Mouse (Mus musculus) neural tube, embryonic 14.5 days (tissue): ENCODE data around the gene Mosmo. TPM values are rescaled to one million over a fixed set of nuclear protein-coding genes. Genes with fewer than 3 reads are reported as not detected.

Experiments used
- ATAC-seq: fragments of 200-750 bp; cut with Nextera tagmentation; 2 replicates; pipeline ENCODE4 v1.8.0; 2017; ENCODE audit warnings: low read depth, mild to moderate bottlenecking, moderate TSS enrichment, moderate library complexity
- H3K27ac ChIP-seq: fragments of 300-500 bp; sonication (generic); 2 replicates; pipeline ENCODE4 v1.5.1; 2014; ENCODE audit warnings: low read depth, mild to moderate bottlenecking, control low read depth, low read length, moderate library complexity, mixed read lengths
- H3K27me3 ChIP-seq: fragments of 300-500 bp; sonication (generic); 2 replicates; pipeline ENCODE4 v1.6.1; 2014; ENCODE audit warnings: low read length; ENCODE audit not compliant: control insufficient read depth, insufficient read depth
- H3K36me3 ChIP-seq: fragments of 300-500 bp; sonication (generic); 2 replicates; pipeline ENCODE4 v1.6.1; 2014; ENCODE audit warnings: low read length, mixed read lengths; ENCODE audit not compliant: control insufficient read depth, insufficient read depth
- H3K4me1 ChIP-seq: fragments of 300-500 bp; sonication (generic); 2 replicates; pipeline ENCODE4 v1.6.1; 2014; ENCODE audit warnings: low read length; ENCODE audit not compliant: control insufficient read depth, insufficient read depth
- H3K4me2 ChIP-seq: fragments of 300-500 bp; sonication (generic); 2 replicates; pipeline ENCODE4 v1.6.1; 2014; ENCODE audit warnings: mild to moderate bottlenecking, low read depth, low read length, control low read depth
- H3K4me3 ChIP-seq: fragments of 300-500 bp; sonication (generic); 2 replicates; pipeline ENCODE4 v1.5.1; 2014; ENCODE audit warnings: low read depth, low read length, control low read depth, mixed read lengths
- H3K9ac ChIP-seq: fragments of 300-500 bp; sonication (generic); replicated peaks from 2 replicates; pipeline ENCODE4 v1.6.1; 2014; ENCODE audit warnings: low read depth, mild to moderate bottlenecking, control low read depth, low read length, mixed read lengths
- H3K9me3 ChIP-seq: fragments of 300-500 bp; sonication (generic); 2 replicates; pipeline ENCODE4 v1.6.1; 2016; ENCODE audit warnings: low read length; ENCODE audit not compliant: control insufficient read depth
- WGBS: fragments of 180-500 bp; shearing (Covaris S2); extraction: QIAGEN DNeasy Blood & Tissue Kit; methylation state at CpG from one replicate; pipeline ENCODE4 v1.1.7; 2014; 5-methylcytosine and 5-hydroxymethylcytosine counted together
- polyA plus RNA-seq: library from polyadenylated mRNA; unstranded; fragments of >200 nt; fragmentation: Nextera tagmentation; extraction: Ambion mirVana; gene quantifications from 2 replicates; pipeline ENCODE4 v1.2.1, GENCODE M21; 2014

Gene Mosmo
- polyA plus RNA-seq, 1 experiment from 2014 or later: 14.1 TPM

DNA sequence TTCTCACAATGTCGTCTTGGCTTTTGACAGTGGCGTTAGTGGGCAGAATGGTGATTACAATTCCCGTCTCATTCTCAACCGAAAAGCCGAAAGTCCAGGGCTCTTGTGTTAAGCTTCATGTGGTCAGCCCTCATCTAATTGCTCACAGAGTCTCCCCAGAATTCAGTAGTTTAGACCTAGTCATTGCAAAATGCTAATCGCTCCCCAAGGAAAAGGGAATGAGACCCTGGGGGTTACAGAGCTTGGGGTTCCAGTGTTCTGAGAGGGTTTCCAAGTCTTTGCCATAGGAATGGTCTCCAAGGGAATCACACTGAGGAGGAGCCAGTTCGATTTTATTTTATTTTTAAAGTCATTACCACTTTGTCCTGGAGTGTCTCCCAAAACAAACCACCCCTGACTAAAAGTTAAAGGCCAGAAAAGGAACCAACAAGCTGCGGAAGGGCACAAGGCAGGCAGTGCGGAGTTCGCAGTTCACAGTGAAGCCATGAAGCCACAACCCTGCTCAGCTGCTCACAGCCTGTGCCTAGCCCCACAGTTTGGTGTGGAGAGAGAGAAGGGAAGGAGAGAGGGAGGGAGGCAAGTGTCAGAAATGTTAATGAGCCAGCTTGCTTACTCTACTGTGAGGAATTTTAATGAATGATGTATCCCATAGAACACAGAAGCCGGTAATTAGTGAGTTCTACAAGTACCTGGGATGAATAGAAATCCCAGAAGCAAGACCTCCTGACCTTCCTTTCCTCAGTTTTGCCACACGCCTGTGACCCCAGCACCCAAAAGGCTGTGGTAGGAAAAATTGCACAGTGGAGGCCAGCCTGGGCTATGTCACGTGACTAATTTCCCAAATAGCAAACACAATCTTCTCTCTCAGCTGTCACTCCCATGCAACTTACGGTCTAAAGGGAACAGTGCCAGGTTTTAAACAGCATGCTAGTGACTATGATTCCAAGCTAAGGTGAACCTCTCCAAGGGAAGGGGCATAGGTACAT, 66.2 kb downstream of the Mosmo start:
- Histone ChIP-seq H3K9ac (no peak overlapping the region), H3K27me3 (no peaks in the 10 kb centered on the region), H3K36me3 (no peaks in the 10 kb centered on the region), H3K4me3 (no peak overlapping the region), H3K4me2 (no peak overlapping the region), H3K27ac (no peak overlapping the region), H3K4me1 (no peaks in the 10 kb centered on the region), H3K9me3 (no peaks in the 10 kb centered on the region)
- no peak for ATAC-seq
- WGBS: 79% methylated on average over 14 of the region's 14 CpGs

GRCm38 (mm10) chr7:120744606-120745005, 67.2 kb downstream of the Mosmo start:
- H3K9ac ChIP-seq: no peak overlapping the region
- H3K4me2 ChIP-seq: no peak overlapping the region
- WGBS: 91% methylated on average over 6 of the region's 6 CpGs
- no peaks in the 10 kb centered on the region for H3K9me3 ChIP-seq
- H3K4me1 ChIP-seq: no peaks in the 10 kb centered on the region
- H3K4me3 ChIP-seq: no peak overlapping the region
- no peak overlapping the region for H3K27ac ChIP-seq
- no peaks in the 10 kb centered on the region for H3K36me3 ChIP-seq
- no peak for ATAC-seq
- no peaks in the 10 kb centered on the region for H3K27me3 ChIP-seq

- no peak overlapping the region for H3K9ac ChIP-seq
- H3K4me2 ChIP-seq: no peak overlapping the region
- no peaks in the 10 kb centered on the region for H3K36me3 ChIP-seq
- no peak for ATAC-seq
- no peaks in the 10 kb centered on the region for H3K4me1 ChIP-seq
- no peak overlapping the region for H3K4me3 ChIP-seq
- H3K27ac ChIP-seq: no peak overlapping the region
- no peaks in the 10 kb centered on the region for H3K9me3 ChIP-seq
- no peaks in the 10 kb centered on the region for H3K27me3 ChIP-seq
- 84% methylated on average over 3 of the region's 3 CpGs for WGBS
These were observed 68.6 kb downstream of the Mosmo start for GRCm38 (mm10) chr7:120746029-120746428.

DNA sequence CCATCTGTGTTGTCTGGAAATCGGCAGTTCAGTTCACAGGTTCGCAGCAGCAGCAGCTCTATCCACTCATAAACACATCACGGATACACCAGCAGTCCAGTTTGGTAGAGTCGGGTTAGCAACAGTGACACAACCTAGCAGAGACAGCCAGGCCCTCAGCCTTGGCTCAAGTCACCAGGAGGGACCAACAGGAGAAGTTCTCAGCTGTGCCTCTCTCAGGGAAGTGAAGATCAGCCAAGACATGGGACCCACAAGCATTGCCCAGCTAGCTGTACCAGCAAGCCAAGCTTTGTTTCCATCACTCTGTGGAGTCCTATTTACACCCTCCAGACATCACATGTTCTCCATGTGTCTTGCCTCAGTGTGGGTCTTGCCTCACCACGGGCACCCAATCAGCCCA, 69.4 kb downstream of the Mosmo start:
- no peak for ATAC-seq
- no peaks in the 10 kb centered on the region for H3K4me1 ChIP-seq
- WGBS: 88% methylated on average over 5 of the region's 5 CpGs
- no peak overlapping the region for H3K4me2 ChIP-seq
- H3K27me3 ChIP-seq: no peaks in the 10 kb centered on the region
- no peak overlapping the region for H3K4me3 ChIP-seq
- no peak overlapping the region for H3K27ac ChIP-seq
- no peak overlapping the region for H3K9ac ChIP-seq
- H3K9me3 ChIP-seq: no peaks in the 10 kb centered on the region
- H3K36me3 ChIP-seq: no peaks in the 10 kb centered on the region

- no peaks in the 10 kb centered on the region for H3K9me3 ChIP-seq
- ATAC-seq: no peak
- H3K27me3 ChIP-seq: no peaks in the 10 kb centered on the region
- no peaks in the 10 kb centered on the region for H3K36me3 ChIP-seq
- no peak overlapping the region for H3K27ac ChIP-seq
- H3K9ac ChIP-seq: no peak overlapping the region
- H3K4me2 ChIP-seq: no peak overlapping the region
- no peak overlapping the region for H3K4me3 ChIP-seq
- H3K4me1 ChIP-seq: no peaks in the 10 kb centered on the region
These were observed 71.1 kb downstream of the Mosmo start for GRCm38 (mm10) chr7:120748478-120748877.

- Histone ChIP-seq H3K36me3 (no peaks in the 10 kb centered on the region), H3K4me2 (no peak overlapping the region), H3K4me3 (no peak overlapping the region), H3K27me3 (no peaks in the 10 kb centered on the region), H3K9ac (no peak overlapping the region), H3K27ac (no peak overlapping the region), H3K9me3 (no peaks in the 10 kb centered on the region), H3K4me1 (no peaks in the 10 kb centered on the region)
- ATAC-seq: no peak
These were observed 73.9 kb downstream of the Mosmo start for GRCm38 (mm10) chr7:120751330-120751729.

- Histone ChIP-seq H3K27ac (no peak overlapping the region), H3K36me3 (no peaks in the 10 kb centered on the region), H3K9ac (no peak overlapping the region), H3K9me3 (no peaks in the 10 kb centered on the region), H3K4me3 (no peak overlapping the region), H3K27me3 (no peaks in the 10 kb centered on the region), H3K4me1 (no peaks in the 10 kb centered on the region), H3K4me2 (no peak overlapping the region)
- no peak for ATAC-seq
- WGBS: 86% methylated on average over 7 of the region's 7 CpGs
These were observed 74.5 kb downstream of the Mosmo start for GRCm38 (mm10) chr7:120751906-120752305.

DNA sequence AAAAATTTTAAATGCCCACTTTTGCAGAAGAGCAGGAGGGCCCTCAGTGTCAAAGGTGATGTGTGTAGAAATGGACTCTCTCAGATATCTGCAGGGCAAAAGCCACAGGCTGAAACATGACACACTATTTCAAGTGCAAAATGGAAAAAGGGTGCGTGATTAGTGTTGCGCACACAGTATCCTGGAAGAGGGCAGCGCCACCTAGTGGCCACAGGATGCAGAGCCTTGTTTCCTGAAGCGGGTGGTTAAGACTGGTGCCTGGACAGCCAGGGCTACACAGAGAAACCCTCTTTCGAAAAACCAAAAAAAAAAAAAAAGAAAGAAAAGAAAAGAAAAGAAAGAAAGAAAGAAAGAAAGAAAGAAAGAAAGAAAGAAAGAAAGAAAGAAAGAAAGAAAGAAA, 77.3 kb downstream of the Mosmo start:
- H3K4me3 ChIP-seq: no peak overlapping the region
- WGBS: 6% methylated on average over 5 of the region's 5 CpGs

GRCm38 (mm10) chr7:120767369-120767768, 90.0 kb downstream of the Mosmo start:
- H3K9ac ChIP-seq: no peak overlapping the region
- H3K27ac ChIP-seq: no peak overlapping the region
- ATAC-seq: no peak
- H3K4me2 ChIP-seq: no peak overlapping the region
- H3K4me3 ChIP-seq: no peak overlapping the region
- no peaks in the 10 kb centered on the region for H3K27me3 ChIP-seq
- H3K9me3 ChIP-seq: no peaks in the 10 kb centered on the region
- H3K36me3 ChIP-seq: no peaks in the 10 kb centered on the region
- H3K4me1 ChIP-seq: no peaks in the 10 kb centered on the region
- WGBS: 11% methylated on average over 1 of the region's 1 CpGs

More for the DNA sequence above, 77.3 kb downstream of the Mosmo start:
- H3K4me1 ChIP-seq: no peaks in the 10 kb centered on the region
- peak; percentile 90; the same call in 1 of the 2 replicates for ATAC-seq
- no peak overlapping the region for H3K4me2 ChIP-seq
- no peaks in the 10 kb centered on the region for H3K36me3 ChIP-seq
- H3K9me3 ChIP-seq: no peaks in the 10 kb centered on the region
- no peak overlapping the region for H3K27ac ChIP-seq
- H3K27me3 ChIP-seq: no peaks in the 10 kb centered on the region
- H3K9ac ChIP-seq: no peak overlapping the region
